Mouse (Mus musculus) G1E (cell line): ENCODE data around the gene Xpo6.

Experiments used
- CTCF ChIP-seq: IDR thresholded peaks from 2 replicates; pipeline ENCODE4 v1.5.1; 2012; ENCODE audit warnings: low read depth, low read length, inconsistent platforms, mixed read lengths
- GATA2 ChIP-seq: IDR thresholded peaks from 2 replicates; pipeline ENCODE4 v1.6.1; 2012; ENCODE audit warnings: low read depth, low read length, inconsistent platforms, borderline replicate concordance

- TF ChIP-seq GATA2 (no peak), CTCF (no peak)
These were observed 133.5 kb downstream of the Xpo6 start for GRCm38 (mm10) chr7:126066777-126067176.
